In the genomic region with DNA sequence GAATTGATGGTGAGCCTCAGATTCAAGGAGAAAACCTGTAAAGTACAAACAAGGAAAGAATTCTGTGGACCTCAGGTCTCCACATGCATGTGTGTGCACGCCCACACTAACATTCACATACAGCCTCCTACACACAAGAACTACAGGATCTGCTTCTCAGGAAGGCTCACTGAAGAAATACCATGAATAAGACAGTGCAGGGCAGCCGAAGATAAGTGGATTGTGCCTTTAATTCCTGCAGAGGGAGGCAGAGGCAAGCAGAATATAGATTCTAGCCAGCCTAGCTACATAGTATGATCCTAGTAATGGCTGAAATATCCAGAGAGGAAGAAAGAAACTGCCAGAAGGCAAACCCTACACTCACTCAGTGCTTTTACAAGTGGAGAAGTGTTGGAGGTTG, we compare ENCODE assay signal across 8 mouse cellular contexts. TPM values are rescaled to one million over a fixed set of nuclear protein-coding genes. Genes with fewer than 3 reads are reported as not detected.
A peak's percentile ranks its signal among the peaks of the same experiment; 100 is the strongest.
DNase-seq lines count a peak whose midpoint lies in the region; ATAC-seq and TF ChIP-seq lines count a peak whose summit lies in the region.

No protein-coding gene starts in this region.

- TF ChIP-seq CTCF in heart, postnatal 0 days (IDR thresholded peaks at IDR 0.05; ENCODE audit: low read depth): peak; percentile 55
- no peak for TF ChIP-seq CTCF in ES-Bruce4 (IDR thresholded peaks at IDR 0.05; ENCODE audit: low read depth, low read length)

- H3K4me1 ChIP-seq in heart, postnatal 0 days (ENCODE audit: control insufficient read depth, insufficient read depth): peaks cover 13% of the 10 kb centered on the region
- peaks cover 2% of the 10 kb centered on the region for H3K4me1 ChIP-seq in ES-Bruce4 (ENCODE audit: control insufficient read depth, insufficient read depth, low read length)
- peaks cover 20% of the 10 kb centered on the region for H3K4me1 ChIP-seq in midbrain, embryonic 13.5 days (replicated peaks)

- no peak overlapping the region for H3K4me3 ChIP-seq in heart, postnatal 0 days (ENCODE audit: low read depth, low read length)
- H3K4me3 ChIP-seq in ES-Bruce4 (ENCODE audit: low read depth, low read length): no peak overlapping the region
- H3K4me3 ChIP-seq in midbrain, embryonic 13.5 days (replicated peaks): peak overlapping the region; percentile 99; the same call in 1 of the 2 replicates

- H3K27ac ChIP-seq in heart, postnatal 0 days (ENCODE audit: low read depth): no peak overlapping the region
- H3K27ac ChIP-seq in ES-Bruce4 (ENCODE audit: insufficient read depth, low read length): peak overlapping the region; percentile 20
- H3K27ac ChIP-seq in midbrain, embryonic 13.5 days: no peak overlapping the region

- peak; percentile 52; the same call in 1 of the 2 replicates for ATAC-seq in heart, postnatal 0 days (ENCODE audit: insufficient read depth, low read depth)
- peak; percentile 32 for ATAC-seq in midbrain, embryonic 13.5 days

- WGBS in heart, postnatal 0 days: 36% methylated on average over 2 of the region's 2 CpGs
- WGBS in midbrain, embryonic 13.5 days: 59% methylated on average over 2 of the region's 2 CpGs

- H3K27me3 ChIP-seq in heart, postnatal 0 days (ENCODE audit: control insufficient read depth, insufficient read depth, low read length): no peaks in the 10 kb centered on the region
- no peaks in the 10 kb centered on the region for H3K27me3 ChIP-seq in ES-Bruce4 (ENCODE audit: control insufficient read depth, insufficient read depth, low read length, poor library complexity, severe bottlenecking)
- H3K27me3 ChIP-seq in midbrain, embryonic 13.5 days: peaks cover 7% of the 10 kb centered on the region; the same call in 1 of the 2 replicates

- H3K9me3 ChIP-seq in heart, postnatal 0 days (replicated peaks; ENCODE audit: control insufficient read depth, low read length): no peaks in the 10 kb centered on the region
- no peaks in the 10 kb centered on the region for H3K9me3 ChIP-seq in ES-Bruce4 (replicated peaks; ENCODE audit: control insufficient read depth, insufficient read depth, low read length, poor library complexity, severe bottlenecking)
- no peaks in the 10 kb centered on the region for H3K9me3 ChIP-seq in midbrain, embryonic 13.5 days

- H3K36me3 ChIP-seq in heart, postnatal 0 days (replicated peaks; ENCODE audit: control insufficient read depth, insufficient read depth, low read length): 0 out of 2 replicates have a peak, but pooled peaks cover 6% of the 10 kb centered on the region
- H3K36me3 ChIP-seq in ES-Bruce4 (ENCODE audit: control insufficient read depth, insufficient read depth, low read length, poor library complexity, severe bottlenecking): peaks cover 5% of the 10 kb centered on the region; the same call in 1 of the 2 replicates
- H3K36me3 ChIP-seq in midbrain, embryonic 13.5 days: no peaks in the 10 kb centered on the region

- no peak overlapping the region for H3K4me2 ChIP-seq in heart, postnatal 0 days (ENCODE audit: low read depth, low read length)
- H3K4me2 ChIP-seq in midbrain, embryonic 13.5 days (replicated peaks): no peak overlapping the region

- intact Hi-C loops in heart, postnatal 10 days (cut with DNase I): loop anchor here (5.0 kb wide), 1 partner anchor 55 kb away; the partner anchor contains the start of gene Ccdc116

- no peak for TF ChIP-seq POLR2A in ES-Bruce4 (IDR thresholded peaks at IDR 0.05; ENCODE audit: insufficient read depth, low read length)

- DNase-seq in heart, postnatal 0 days (ENCODE audit: low spot score): peak; percentile 48
- no peak for DNase-seq in heart, adult 18-20 months
- peak; percentile 43 for DNase-seq in fat pad, adult 2 months (ENCODE audit: extremely low read depth, low read depth, low spot score)
- no peak for DNase-seq in spleen, postnatal 14 days (ENCODE audit: low spot score in 2 of 2)
- DNase-seq in cerebellum, adult 11 months: no peak
- no peak for DNase-seq in heart, postnatal 10 days

- no peak overlapping the region for H3K9ac ChIP-seq in heart, postnatal 0 days (replicated peaks; ENCODE audit: low read depth, low read length)
- H3K9ac ChIP-seq in ES-Bruce4 (ENCODE audit: low read depth, poor library complexity, severe bottlenecking): peak overlapping the region; percentile 100
- H3K9ac ChIP-seq in midbrain, embryonic 13.5 days (replicated peaks): no peak overlapping the region

- no peak for TF ChIP-seq EP300 in heart, postnatal 0 days (IDR thresholded peaks at IDR 0.05; ENCODE audit: low read depth)
- TF ChIP-seq EP300 in ES-Bruce4 (IDR thresholded peaks at IDR 0.05; ENCODE audit: insufficient read depth, low read depth, low read length): no peak

RNA-seq across cellular contexts. Expression of gene Ube2l3, which starts 0.5 kb away (rescaled TPM):
- 62.5 and 79.2 TPM in 2 replicates for total RNA-seq in heart, postnatal 0 days (2014; rRNA removed; ENCODE audit: low replicate concordance)
- polyA plus RNA-seq in heart, postnatal 0 days (2015; fragmentation: Nextera tagmentation; extraction: Ambion mirVana): 254 and 255 TPM in 2 replicates
- 100 to 1,000 TPM; 116 to 120 TPM for total RNA-seq in heart, adult 18-20 months (2021)
- 203 and 207 TPM in 2 replicates for polyA plus RNA-seq in ES-Bruce4 (2011; ENCODE audit: insufficient read depth, insufficient read length, low read depth, missing spikeins)
- 330 and 342 TPM in 2 replicates for polyA plus RNA-seq in midbrain, embryonic 13.5 days (2015; fragmentation: Nextera tagmentation; extraction: Ambion mirVana)
- 100 to 1,000 TPM; 133 to 137 TPM for total RNA-seq in heart, postnatal 10 days (2021)

RNA-seq across cellular contexts. Expression of gene Rimbp3, which starts 6.4 kb away (rescaled TPM):
- 0.15 and 0.61 TPM in 2 replicates for total RNA-seq in heart, postnatal 0 days (2014; rRNA removed; ENCODE audit: low replicate concordance)
- 0.11 and 0.14 TPM in 2 replicates for polyA plus RNA-seq in heart, postnatal 0 days (2015; fragmentation: Nextera tagmentation; extraction: Ambion mirVana)
- total RNA-seq in heart, adult 18-20 months (2021): under 1 TPM; 0.07 to 0.26 TPM
- polyA plus RNA-seq in ES-Bruce4 (2011; ENCODE audit: insufficient read depth, insufficient read length, low read depth, missing spikeins): 0.63 and 0.90 TPM in 2 replicates
- polyA plus RNA-seq in midbrain, embryonic 13.5 days (2015; fragmentation: Nextera tagmentation; extraction: Ambion mirVana): 2.1 and 2.5 TPM in 2 replicates
- total RNA-seq in heart, postnatal 10 days (2021): under 1 TPM; 0.19 to 0.27 TPM

RNA-seq across cellular contexts. Expression of gene Hic2, which starts 31.4 kb away (rescaled TPM):
- total RNA-seq in heart, postnatal 0 days (2014; rRNA removed; ENCODE audit: low replicate concordance): 8.0 and 14.7 TPM in 2 replicates
- 2.9 and 3.0 TPM in 2 replicates for polyA plus RNA-seq in heart, postnatal 0 days (2015; fragmentation: Nextera tagmentation; extraction: Ambion mirVana)
- total RNA-seq in heart, adult 18-20 months (2021): 1 to 10 TPM; 1.3 to 1.5 TPM
- 40.9 and 43.5 TPM in 2 replicates for polyA plus RNA-seq in ES-Bruce4 (2011; ENCODE audit: insufficient read depth, insufficient read length, low read depth, missing spikeins)
- 13.2 and 13.6 TPM in 2 replicates for polyA plus RNA-seq in midbrain, embryonic 13.5 days (2015; fragmentation: Nextera tagmentation; extraction: Ambion mirVana)
- 1 to 10 TPM; 3.7 to 4.1 TPM for total RNA-seq in heart, postnatal 10 days (2021)

RNA-seq across cellular contexts. Expression of gene Ccdc116, which starts 54.9 kb away (rescaled TPM):
- total RNA-seq in heart, postnatal 0 days (2014; rRNA removed; ENCODE audit: low replicate concordance): 0.62 TPM in 1 of 2 replicates, not detected in the other
- 0.05 and 0.08 TPM in 2 replicates for polyA plus RNA-seq in heart, postnatal 0 days (2015; fragmentation: Nextera tagmentation; extraction: Ambion mirVana)
- total RNA-seq in heart, adult 18-20 months (2021): under 1 TPM in 1 of 2 experiments, not detected in 1; 0.08 TPM
- polyA plus RNA-seq in ES-Bruce4 (2011; ENCODE audit: insufficient read depth, insufficient read length, low read depth, missing spikeins): 1.5 and 1.7 TPM in 2 replicates
- 1.1 and 1.4 TPM in 2 replicates for polyA plus RNA-seq in midbrain, embryonic 13.5 days (2015; fragmentation: Nextera tagmentation; extraction: Ambion mirVana)
- total RNA-seq in heart, postnatal 10 days (2021): under 1 TPM; 0.10 to 0.17 TPM

RNA-seq across cellular contexts. Expression of gene Ydjc, which starts 57.6 kb away (rescaled TPM):
- 1.1 and 7.8 TPM in 2 replicates for total RNA-seq in heart, postnatal 0 days (2014; rRNA removed; ENCODE audit: low replicate concordance)
- polyA plus RNA-seq in heart, postnatal 0 days (2015; fragmentation: Nextera tagmentation; extraction: Ambion mirVana): 2.4 and 2.5 TPM in 2 replicates
- 1 to 10 TPM; 2.3 to 3.1 TPM for total RNA-seq in heart, adult 18-20 months (2021)
- polyA plus RNA-seq in ES-Bruce4 (2011; ENCODE audit: insufficient read depth, insufficient read length, low read depth, missing spikeins): 15.3 and 15.5 TPM in 2 replicates
- 21.5 and 22.0 TPM in 2 replicates for polyA plus RNA-seq in midbrain, embryonic 13.5 days (2015; fragmentation: Nextera tagmentation; extraction: Ambion mirVana)
- total RNA-seq in heart, postnatal 10 days (2021): 1 to 10 TPM; 1.6 to 2.2 TPM

Comparison
In these comparisons a context has a peak if more than half of its experiments do, and no peak if none do; other contexts are left out.
1. DNase-seq: peak in heart, postnatal 0 days (single experiment) and fat pad, adult 2 months (single experiment); none in heart, adult 18-20 months (0 of 2), spleen, postnatal 14 days (0 of 2), cerebellum, adult 11 months (single experiment) and heart, postnatal 10 days (0 of 2).